Mouse (Mus musculus) heart, embryonic 11.5 days (tissue): ENCODE data around the gene Lgi1. TPM values are rescaled to one million over a fixed set of nuclear protein-coding genes. Genes with fewer than 3 reads are reported as not detected.

ENCODE experiments used
- ATAC-seq: fragments of 200-750 bp; cut with Nextera tagmentation; replicated peaks from 2 replicates; pipeline ENCODE4 v1.8.0; 2017; ENCODE audit warnings: moderate library complexity; ENCODE audit not compliant: insufficient number of reproducible peaks, low FRiP score, low TSS enrichment
- H3K27ac ChIP-seq: fragments of 300-500 bp; sonication (generic); 2 replicates; pipeline ENCODE4 v1.5.1; 2014; ENCODE audit warnings: mild to moderate bottlenecking, low read depth, low read length
- H3K27me3 ChIP-seq: fragments of 300-500 bp; sonication (generic); 2 replicates; pipeline ENCODE4 v1.6.1; 2014; ENCODE audit warnings: mild to moderate bottlenecking, low read length, mixed read lengths; ENCODE audit not compliant: control insufficient read depth, insufficient read depth
- H3K36me3 ChIP-seq: fragments of 300-500 bp; sonication (generic); 2 replicates; pipeline ENCODE4 v1.6.1; 2014; ENCODE audit warnings: mild to moderate bottlenecking, low read length, moderate library complexity, mixed read lengths; ENCODE audit not compliant: control insufficient read depth, insufficient read depth
- H3K4me1 ChIP-seq: fragments of 300-500 bp; sonication (generic); 2 replicates; pipeline ENCODE4 v1.6.1; 2014; ENCODE audit warnings: low read length; ENCODE audit not compliant: control insufficient read depth, insufficient read depth
- H3K4me2 ChIP-seq: fragments of 300-500 bp; sonication (generic); 2 replicates; pipeline ENCODE4 v1.6.1; 2014; ENCODE audit warnings: mild to moderate bottlenecking, moderate library complexity
- H3K4me3 ChIP-seq: fragments of 300-500 bp; sonication (generic); 2 replicates; pipeline ENCODE4 v1.5.1; 2014; ENCODE audit warnings: low read depth, low read length
- H3K9ac ChIP-seq: fragments of 300-500 bp; sonication (generic); 2 replicates; pipeline ENCODE4 v1.6.1; 2014; ENCODE audit warnings: mild to moderate bottlenecking, low read depth, low read length, moderate library complexity
- H3K9me3 ChIP-seq: fragments of 300-500 bp; sonication (generic); replicated peaks from 2 replicates; pipeline ENCODE4 v1.6.1; 2016; ENCODE audit warnings: low read length; ENCODE audit not compliant: control insufficient read depth
- WGBS: fragments of 180-500 bp; shearing (Covaris S2); extraction: QIAGEN DNeasy Blood & Tissue Kit; methylation state at CpG from one replicate; pipeline ENCODE4 v1.1.7; 2014; ENCODE audit not compliant: insufficient replicate concordance; 5-methylcytosine and 5-hydroxymethylcytosine counted together
- polyA plus RNA-seq: library from polyadenylated mRNA; unstranded; fragments of >200 nt; fragmentation: Nextera tagmentation; extraction: Ambion mirVana; gene quantifications from 2 replicates; pipeline ENCODE4 v1.2.1, GENCODE M21; 2014

The Lgi1 gene
- polyA plus RNA-seq, 1 experiment from 2014 or later = 0.31 TPM

GRCm38 (mm10) chr19:38325854-38326253 lies 61.5 kb downstream of the Lgi1 start:
- H3K9ac ChIP-seq = no peak overlapping the region
- H3K36me3 ChIP-seq = no peaks in the 10 kb centered on the region
- H3K4me1 ChIP-seq = no peaks in the 10 kb centered on the region
- H3K9me3 ChIP-seq = no peaks in the 10 kb centered on the region
- H3K4me2 ChIP-seq = no peak overlapping the region
- 77% methylated on average over 7 of the region's 7 CpGs for WGBS
- no peak overlapping the region for H3K4me3 ChIP-seq
- no peaks in the 10 kb centered on the region for H3K27me3 ChIP-seq
- ATAC-seq = no peak
- H3K27ac ChIP-seq = no peak overlapping the region

- H3K36me3 ChIP-seq = no peaks in the 10 kb centered on the region
- H3K4me1 ChIP-seq = no peaks in the 10 kb centered on the region
- ATAC-seq = no peak
- no peak overlapping the region for H3K4me2 ChIP-seq
- H3K9ac ChIP-seq = no peak overlapping the region
- H3K27ac ChIP-seq = no peak overlapping the region
- no peak overlapping the region for H3K4me3 ChIP-seq
- 44% methylated on average over 4 of the region's 4 CpGs for WGBS
- no peaks in the 10 kb centered on the region for H3K9me3 ChIP-seq
- no peaks in the 10 kb centered on the region for H3K27me3 ChIP-seq
These were observed 62.7 kb downstream of the Lgi1 start for GRCm38 (mm10) chr19:38327002-38327401.

- Histone ChIP-seq H3K4me3 (no peak overlapping the region), H3K4me2 (no peak overlapping the region), H3K27me3 (no peaks in the 10 kb centered on the region), H3K9ac (no peak overlapping the region), H3K36me3 (no peaks in the 10 kb centered on the region), H3K27ac (no peak overlapping the region), H3K9me3 (no peaks in the 10 kb centered on the region), H3K4me1 (no peaks in the 10 kb centered on the region)
- no peak for ATAC-seq
- WGBS = 64% methylated on average over 7 of the region's 7 CpGs
These were observed 63.7 kb downstream of the Lgi1 start for GRCm38 (mm10) chr19:38328010-38328409.

- no peak overlapping the region for H3K4me3 ChIP-seq
- no peak for ATAC-seq
- no peak overlapping the region for H3K4me2 ChIP-seq
- H3K27ac ChIP-seq = no peak overlapping the region
- no peaks in the 10 kb centered on the region for H3K36me3 ChIP-seq
- H3K4me1 ChIP-seq = no peaks in the 10 kb centered on the region
- 80% methylated on average over 5 of the region's 5 CpGs for WGBS
- H3K9me3 ChIP-seq = no peaks in the 10 kb centered on the region
- H3K27me3 ChIP-seq = no peaks in the 10 kb centered on the region
- H3K9ac ChIP-seq = no peak overlapping the region
These were observed 64.9 kb downstream of the Lgi1 start for GRCm38 (mm10) chr19:38329257-38329656.

- Histone ChIP-seq H3K4me2 (no peak overlapping the region), H3K36me3 (no peaks in the 10 kb centered on the region), H3K4me1 (no peaks in the 10 kb centered on the region), H3K27ac (no peak overlapping the region), H3K27me3 (no peaks in the 10 kb centered on the region), H3K9ac (no peak overlapping the region), H3K4me3 (no peak overlapping the region), H3K9me3 (no peaks in the 10 kb centered on the region)
- 62% methylated on average over 1 of the region's 1 CpGs for WGBS
- ATAC-seq = no peak
These were observed 66.7 kb downstream of the Lgi1 start for GRCm38 (mm10) chr19:38331072-38331471.

GRCm38 (mm10) chr19:38332245-38332644 lies 67.9 kb downstream of the Lgi1 start:
- no peak for ATAC-seq
- Histone ChIP-seq H3K36me3 (no peaks in the 10 kb centered on the region), H3K9ac (no peak overlapping the region), H3K27ac (no peak overlapping the region), H3K4me2 (no peak overlapping the region), H3K9me3 (no peaks in the 10 kb centered on the region), H3K4me1 (no peaks in the 10 kb centered on the region), H3K27me3 (no peaks in the 10 kb centered on the region), H3K4me3 (no peak overlapping the region)
- WGBS = 57% methylated on average over 2 of the region's 2 CpGs

- H3K4me1 ChIP-seq = no peaks in the 10 kb centered on the region
- no peak overlapping the region for H3K4me3 ChIP-seq
- H3K27ac ChIP-seq = no peak overlapping the region
- 68% methylated on average over 3 of the region's 3 CpGs for WGBS
- no peak for ATAC-seq
- no peak overlapping the region for H3K9ac ChIP-seq
- H3K4me2 ChIP-seq = no peak overlapping the region
- H3K27me3 ChIP-seq = no peaks in the 10 kb centered on the region
- no peaks in the 10 kb centered on the region for H3K9me3 ChIP-seq
- H3K36me3 ChIP-seq = no peaks in the 10 kb centered on the region
These were observed 68.5 kb downstream of the Lgi1 start for GRCm38 (mm10) chr19:38332820-38333219.

GRCm38 (mm10) chr19:38336553-38336952 lies 72.2 kb downstream of the Lgi1 start:
- 83% methylated on average over 3 of the region's 3 CpGs for WGBS
- no peaks in the 10 kb centered on the region for H3K9me3 ChIP-seq
- no peaks in the 10 kb centered on the region for H3K36me3 ChIP-seq

GRCm38 (mm10) chr19:38337332-38337731 lies 73.0 kb downstream of the Lgi1 start:
- no peak overlapping the region for H3K27ac ChIP-seq
- no peaks in the 10 kb centered on the region for H3K36me3 ChIP-seq
- 84% methylated on average over 3 of the region's 3 CpGs for WGBS
- no peak overlapping the region for H3K4me2 ChIP-seq
- no peaks in the 10 kb centered on the region for H3K4me1 ChIP-seq
- no peaks in the 10 kb centered on the region for H3K9me3 ChIP-seq
- H3K27me3 ChIP-seq = no peaks in the 10 kb centered on the region
- no peak for ATAC-seq
- no peak overlapping the region for H3K9ac ChIP-seq
- no peak overlapping the region for H3K4me3 ChIP-seq

More at GRCm38 (mm10) chr19:38336553-38336952, 72.2 kb downstream of the Lgi1 start:
- no peak overlapping the region for H3K9ac ChIP-seq
- no peak overlapping the region for H3K4me2 ChIP-seq
- no peak overlapping the region for H3K27ac ChIP-seq
- ATAC-seq = no peak
- no peaks in the 10 kb centered on the region for H3K27me3 ChIP-seq
- H3K4me3 ChIP-seq = no peak overlapping the region
- no peaks in the 10 kb centered on the region for H3K4me1 ChIP-seq
